Mouse (Mus musculus) spleen, postnatal 14 days (tissue): ENCODE data around the gene Srrt.

ENCODE experiments used
- DNase-seq, 2 experiments: peaks; one replicate each; pipeline ENCODE4 v3.0.0; 2021 to 2022; ENCODE audit warnings: low spot score in 2 of 2

Gene Srrt

GRCm38 (mm10) chr5:137268131-137268910 is 39.2 kb downstream of the Srrt start:
- no peak for DNase-seq

GRCm38 (mm10) chr5:137264787-137265186 is 42.7 kb downstream of the Srrt start:
- DNase-seq = no peak

GRCm38 (mm10) chr5:137263897-137264720 is 43.4 kb downstream of the Srrt start:
- DNase-seq = no peak
